Mouse (Mus musculus) forebrain, embryonic 11.5 days (tissue): ENCODE measurements around the gene Gm11983. TPM values are rescaled to one million over a fixed set of nuclear protein-coding genes. Genes with fewer than 3 reads are reported as not detected.
"Not testable (repeated sequence)": the region's sequence is repeated elsewhere in the genome, so short reads cannot be mapped to it uniquely, and the experiment has no call there.

Experiments used
- ATAC-seq: fragments of 200-750 bp; cut with Nextera tagmentation; replicated peaks from 2 replicates; pipeline ENCODE4 v1.8.0; 2017; ENCODE audit warnings: moderate TSS enrichment; ENCODE audit not compliant: low FRiP score
- DNase-seq: peaks from one replicate; pipeline ENCODE4 v3.0.0-alpha.2; 2017; ENCODE audit warnings: low spot score
- H3K27ac ChIP-seq: fragments of 300-500 bp; sonication (generic); 2 replicates; pipeline ENCODE4 v1.5.1; 2014; ENCODE audit warnings: low read depth, low read length
- H3K27me3 ChIP-seq: fragments of 300-500 bp; sonication (generic); 2 replicates; pipeline ENCODE4 v1.6.1; 2014; ENCODE audit warnings: mild to moderate bottlenecking, low read length, mixed read lengths; ENCODE audit not compliant: control insufficient read depth, insufficient read depth
- H3K36me3 ChIP-seq: fragments of 300-500 bp; sonication (generic); 2 replicates; pipeline ENCODE4 v1.6.1; 2014; ENCODE audit warnings: mild to moderate bottlenecking, low read length, moderate library complexity, mixed read lengths; ENCODE audit not compliant: control insufficient read depth, insufficient read depth
- H3K4me1 ChIP-seq: fragments of 300-500 bp; sonication (generic); replicated peaks from 2 replicates; pipeline ENCODE4 v1.6.1; 2014; ENCODE audit warnings: low read length, mixed read lengths; ENCODE audit not compliant: control insufficient read depth, insufficient read depth
- H3K4me2 ChIP-seq: fragments of 300-500 bp; sonication (generic); 2 replicates; pipeline ENCODE4 v1.6.1; 2014; ENCODE audit warnings: low read depth, mild to moderate bottlenecking, low read length, moderate library complexity, mixed read lengths; ENCODE audit not compliant: severe bottlenecking
- H3K4me3 ChIP-seq: fragments of 300-500 bp; sonication (generic); 2 replicates; pipeline ENCODE4 v1.5.1; 2014; ENCODE audit warnings: low read depth, low read length
- H3K9ac ChIP-seq: fragments of 300-500 bp; sonication (generic); 2 replicates; pipeline ENCODE4 v1.6.1; 2014; ENCODE audit warnings: low read length
- H3K9me3 ChIP-seq: fragments of 300-500 bp; sonication (generic); 2 replicates; pipeline ENCODE4 v1.6.1; 2016; ENCODE audit warnings: low read length, mixed read lengths; ENCODE audit not compliant: control insufficient read depth
- WGBS: fragments of 180-500 bp; shearing (Covaris S2); extraction: QIAGEN DNeasy Blood & Tissue Kit; methylation state at CpG from one replicate; pipeline ENCODE4 v1.1.7; 2014; 5-methylcytosine and 5-hydroxymethylcytosine counted together
- polyA plus RNA-seq: library from polyadenylated mRNA; unstranded; fragments of >200 nt; fragmentation: Nextera tagmentation; extraction: Ambion mirVana; gene quantifications from 2 replicates; pipeline ENCODE4 v1.2.1, GENCODE M21; 2014

Gm11983 gene
- polyA plus RNA-seq, 1 experiment from 2014 or later = not detected

DNA sequence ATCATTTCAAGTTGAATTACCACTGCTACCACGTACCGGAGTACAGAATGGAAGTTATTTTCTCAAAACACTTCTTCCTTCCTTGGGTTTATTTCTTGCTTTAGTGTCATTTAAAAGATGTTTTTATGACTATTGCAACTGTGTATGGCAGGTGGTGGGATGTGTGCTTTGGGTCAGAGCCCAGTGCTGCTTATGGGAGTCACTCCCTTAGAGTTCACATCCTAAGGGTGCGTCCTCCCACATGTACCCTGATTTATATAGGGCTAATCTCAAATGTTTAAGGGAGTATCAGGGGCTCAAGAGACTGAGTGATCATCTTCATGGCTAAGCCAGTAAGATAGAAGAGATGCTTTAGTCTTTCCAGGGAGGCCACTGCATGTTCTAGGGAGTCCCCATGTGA is 11.3 kb downstream of the Gm11983 start:
- Histone ChIP-seq H3K27ac (no peak overlapping the region), H3K27me3 (no peaks in the 10 kb centered on the region), H3K36me3 (no peaks in the 10 kb centered on the region), H3K4me3 (no peak overlapping the region), H3K9me3 (no peaks in the 10 kb centered on the region), H3K4me2 (no peak overlapping the region), H3K4me1 (no peaks in the 10 kb centered on the region), H3K9ac (no peak overlapping the region)
- no peak for DNase-seq
- no peak for ATAC-seq
- 96% methylated on average over 3 of the region's 3 CpGs for WGBS

- Histone ChIP-seq H3K36me3 (no peaks in the 10 kb centered on the region), H3K9ac (no peak overlapping the region), H3K27me3 (no peaks in the 10 kb centered on the region), H3K4me1 (no peaks in the 10 kb centered on the region), H3K4me3 (no peak overlapping the region), H3K4me2 (no peak overlapping the region), H3K27ac (no peak overlapping the region), H3K9me3 (no peaks in the 10 kb centered on the region)
- 90% methylated on average over 2 of the region's 2 CpGs for WGBS
- ATAC-seq (no peak), DNase-seq (no peak)
These were observed 14.3 kb downstream of the Gm11983 start for GRCm38 (mm10) chr11:6823176-6823575.

GRCm38 (mm10) chr11:6814486-6814885 is 23.0 kb downstream of the Gm11983 start:
- Histone ChIP-seq H3K4me3 (no peak overlapping the region), H3K27ac (no peak overlapping the region), H3K36me3 (no peaks in the 10 kb centered on the region), H3K27me3 (no peaks in the 10 kb centered on the region), H3K9me3 (no peaks in the 10 kb centered on the region), H3K4me1 (no peaks in the 10 kb centered on the region), H3K4me2 (no peak overlapping the region), H3K9ac (no peak overlapping the region)
- no peak for DNase-seq
- 90% methylated on average over 4 of the region's 4 CpGs for WGBS
- no peak for ATAC-seq

DNA sequence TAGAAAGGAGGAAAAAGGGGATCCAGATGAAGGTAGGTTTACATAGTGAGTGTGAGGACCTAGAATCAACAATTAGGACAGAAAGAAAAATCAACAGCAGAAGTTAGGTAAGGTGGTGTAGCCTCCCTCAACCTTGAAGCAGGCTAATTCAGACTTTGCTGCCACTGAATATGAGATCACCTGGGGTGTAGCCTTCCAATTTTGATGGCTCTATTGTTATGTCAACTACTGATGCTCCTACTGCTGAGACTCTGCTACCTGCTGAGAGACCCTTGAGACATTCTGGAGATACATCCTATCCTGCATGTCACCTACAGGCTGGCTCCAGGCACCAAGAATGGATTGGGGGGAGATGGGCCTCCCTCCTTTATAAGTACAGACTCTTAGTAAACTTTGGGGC is 34.6 kb downstream of the Gm11983 start:
- not testable (repeated sequence) for H3K9me3 ChIP-seq, H3K27ac ChIP-seq, H3K4me3 ChIP-seq, H3K27me3 ChIP-seq, H3K9ac ChIP-seq, DNase-seq, ATAC-seq, H3K4me1 ChIP-seq, H3K36me3 ChIP-seq, H3K4me2 ChIP-seq

- ATAC-seq (no peak), DNase-seq (no peak)
- WGBS = 95% methylated on average over 3 of the region's 3 CpGs
- Histone ChIP-seq H3K4me3 (no peak overlapping the region), H3K9me3 (no peaks in the 10 kb centered on the region; the same call in 1 of the 2 replicates), H3K4me2 (no peak overlapping the region), H3K27me3 (no peaks in the 10 kb centered on the region), H3K9ac (no peak overlapping the region), H3K27ac (no peak overlapping the region), H3K36me3 (no peaks in the 10 kb centered on the region), H3K4me1 (no peaks in the 10 kb centered on the region)
These were observed 46.8 kb downstream of the Gm11983 start for GRCm38 (mm10) chr11:6790690-6791089.

Other genes with a start within 250 kb of the Gm11983 start
- 28.4 and 29.3 TPM in 2 replicates for gene Nacad, start 231.6 kb downstream of the Gm11983 start, polyA plus RNA-seq
- 53.0 TPM in 2 replicates for gene Tbrg4, start 211.6 kb downstream of the Gm11983 start, polyA plus RNA-seq
- gene Wap, start 199.0 kb downstream of the Gm11983 start, polyA plus RNA-seq = not detected in 2 replicates
- gene Ramp3, start 179.1 kb downstream of the Gm11983 start, polyA plus RNA-seq = 3.5 and 3.9 TPM in 2 replicates
- 1.3 and 1.7 TPM in 2 replicates for gene Adcy1, start 225.8 kb upstream of the Gm11983 start, polyA plus RNA-seq